Mouse (Mus musculus): Measurements from ENCODE around the gene Setd2. TPM values are rescaled to one million over a fixed set of nuclear protein-coding genes. Genes with fewer than 3 reads are reported as not detected.

The Setd2 gene
- polyA plus RNA-seq, 1 experiment, result 49.4 TPM

- H3K4me1 ChIP-seq (ENCODE audit: control insufficient read depth, insufficient read depth, insufficient read length), result peaks cover 23% of the 10 kb centered on the region; the same call in 1 of the 2 replicates
- H3K4me3 ChIP-seq (ENCODE audit: extremely low read depth, insufficient read depth, insufficient read length), result no peak overlapping the region
- WGBS, result 51% methylated on average over 5 of the region's 5 CpGs
- H3K27me3 ChIP-seq (ENCODE audit: control insufficient read depth, insufficient read depth, low read length), result no peaks in the 10 kb centered on the region
- DNase-seq (ENCODE audit: low read depth in 1 of 2, low spot score in 2 of 2), result no peak
- peaks cover 18% of the 10 kb centered on the region for H3K36me3 ChIP-seq (ENCODE audit: control insufficient read depth, insufficient read depth, low read length)
- H3K27ac ChIP-seq (ENCODE audit: insufficient read depth, low read length), result peak overlapping the region; percentile 36
- no peak for TF ChIP-seq POLR2A (IDR thresholded peaks at IDR 0.05; ENCODE audit: low read depth, low read length)
- TF ChIP-seq CTCF (IDR thresholded peaks at IDR 0.05; ENCODE audit: extremely low read depth, insufficient read depth, insufficient read length, insufficient replicate concordance), result no peak
Measured at GRCm38 (mm10) chr9:110641006-110641405, 108.6 kb downstream of the Setd2 start.

- DNase-seq (ENCODE audit: low read depth in 1 of 2, low spot score in 2 of 2), result no peak
- no peak for TF ChIP-seq POLR2A (IDR thresholded peaks at IDR 0.05; ENCODE audit: low read depth, low read length)
- no peak for TF ChIP-seq CTCF (IDR thresholded peaks at IDR 0.05; ENCODE audit: extremely low read depth, insufficient read depth, insufficient read length, insufficient replicate concordance)
- Histone ChIP-seq H3K27ac (ENCODE audit: insufficient read depth, low read length) (no peak overlapping the region), H3K4me1 (ENCODE audit: control insufficient read depth, insufficient read depth, insufficient read length) (peaks cover 23% of the 10 kb centered on the region; the same call in 1 of the 2 replicates), H3K27me3 (ENCODE audit: control insufficient read depth, insufficient read depth, low read length) (no peaks in the 10 kb centered on the region), H3K4me3 (ENCODE audit: extremely low read depth, insufficient read depth, insufficient read length) (no peak overlapping the region), H3K36me3 (ENCODE audit: control insufficient read depth, insufficient read depth, low read length) (peaks cover 8% of the 10 kb centered on the region)
- 81% methylated on average over 5 of the region's 5 CpGs for WGBS
Measured at GRCm38 (mm10) chr9:110642812-110643524, 110.6 kb downstream of the Setd2 start.

GRCm38 (mm10) chr9:110643787-110644186 lies 111.4 kb downstream of the Setd2 start:
- 84% methylated on average over 7 of the region's 9 CpGs for WGBS
- no peak for TF ChIP-seq POLR2A (IDR thresholded peaks at IDR 0.05; ENCODE audit: low read depth, low read length)
- no peak for TF ChIP-seq CTCF (IDR thresholded peaks at IDR 0.05; ENCODE audit: extremely low read depth, insufficient read depth, insufficient read length, insufficient replicate concordance)
- Histone ChIP-seq H3K36me3 (ENCODE audit: control insufficient read depth, insufficient read depth, low read length) (peaks cover 4% of the 10 kb centered on the region), H3K4me1 (ENCODE audit: control insufficient read depth, insufficient read depth, insufficient read length) (peaks cover 23% of the 10 kb centered on the region; the same call in 1 of the 2 replicates), H3K27me3 (ENCODE audit: control insufficient read depth, insufficient read depth, low read length) (no peaks in the 10 kb centered on the region), H3K4me3 (ENCODE audit: extremely low read depth, insufficient read depth, insufficient read length) (no peak overlapping the region), H3K27ac (ENCODE audit: insufficient read depth, low read length) (no peak overlapping the region)
- no peak for DNase-seq (ENCODE audit: low read depth in 1 of 2, low spot score in 2 of 2)

GRCm38 (mm10) chr9:110644295-110644694 lies 111.9 kb downstream of the Setd2 start:
- H3K4me3 ChIP-seq (ENCODE audit: extremely low read depth, insufficient read depth, insufficient read length), result no peak overlapping the region
- peaks cover 23% of the 10 kb centered on the region; the same call in 1 of the 2 replicates for H3K4me1 ChIP-seq (ENCODE audit: control insufficient read depth, insufficient read depth, insufficient read length)
- DNase-seq (ENCODE audit: low read depth in 1 of 2, low spot score in 2 of 2), result no peak
- 73% methylated on average over 10 of the region's 10 CpGs for WGBS
- peaks cover 3% of the 10 kb centered on the region for H3K36me3 ChIP-seq (ENCODE audit: control insufficient read depth, insufficient read depth, low read length)
- no peaks in the 10 kb centered on the region for H3K27me3 ChIP-seq (ENCODE audit: control insufficient read depth, insufficient read depth, low read length)
- TF ChIP-seq POLR2A (IDR thresholded peaks at IDR 0.05; ENCODE audit: low read depth, low read length) (no peak), CTCF (IDR thresholded peaks at IDR 0.05; ENCODE audit: extremely low read depth, insufficient read depth, insufficient read length, insufficient replicate concordance) (no peak)
- no peak overlapping the region for H3K27ac ChIP-seq (ENCODE audit: insufficient read depth, low read length)

- H3K4me1 ChIP-seq (ENCODE audit: control insufficient read depth, insufficient read depth, insufficient read length), result peaks cover 23% of the 10 kb centered on the region; the same call in 1 of the 2 replicates
Measured at GRCm38 (mm10) chr9:110645219-110645618, 112.8 kb downstream of the Setd2 start.

GRCm38 (mm10) chr9:110649775-110650174 lies 117.4 kb downstream of the Setd2 start:
- no peaks in the 10 kb centered on the region for H3K36me3 ChIP-seq (ENCODE audit: control insufficient read depth, insufficient read depth, low read length)
- no peak for TF ChIP-seq POLR2A (IDR thresholded peaks at IDR 0.05; ENCODE audit: low read depth, low read length)
- TF ChIP-seq CTCF (IDR thresholded peaks at IDR 0.05; ENCODE audit: extremely low read depth, insufficient read depth, insufficient read length, insufficient replicate concordance), result no peak
- peaks cover 22% of the 10 kb centered on the region; the same call in 1 of the 2 replicates for H3K4me1 ChIP-seq (ENCODE audit: control insufficient read depth, insufficient read depth, insufficient read length)
- no peak overlapping the region for H3K27ac ChIP-seq (ENCODE audit: insufficient read depth, low read length)
- no peak overlapping the region for H3K4me3 ChIP-seq (ENCODE audit: extremely low read depth, insufficient read depth, insufficient read length)
- DNase-seq (ENCODE audit: low read depth in 1 of 2, low spot score in 2 of 2), result no peak
- no peaks in the 10 kb centered on the region for H3K27me3 ChIP-seq (ENCODE audit: control insufficient read depth, insufficient read depth, low read length)

More at GRCm38 (mm10) chr9:110645219-110645618, 112.8 kb downstream of the Setd2 start:
- 5% methylated on average over 9 of the region's 9 CpGs for WGBS
- TF ChIP-seq CTCF (IDR thresholded peaks at IDR 0.05; ENCODE audit: extremely low read depth, insufficient read depth, insufficient read length, insufficient replicate concordance), result no peak
- Histone ChIP-seq H3K27ac (ENCODE audit: insufficient read depth, low read length) (peak overlapping the region; percentile 74), H3K36me3 (ENCODE audit: control insufficient read depth, insufficient read depth, low read length) (peaks cover 2% of the 10 kb centered on the region; the same call in 1 of the 2 replicates), H3K27me3 (ENCODE audit: control insufficient read depth, insufficient read depth, low read length) (no peaks in the 10 kb centered on the region), H3K4me3 (ENCODE audit: extremely low read depth, insufficient read depth, insufficient read length) (peak overlapping the region; percentile 43)
- DNase-seq (ENCODE audit: low read depth in 1 of 2, low spot score in 2 of 2), result peak in 1 of 2 experiments; percentile 81
